Mouse (Mus musculus): ENCODE measurements around the gene Hells.

Gene Hells

DNA sequence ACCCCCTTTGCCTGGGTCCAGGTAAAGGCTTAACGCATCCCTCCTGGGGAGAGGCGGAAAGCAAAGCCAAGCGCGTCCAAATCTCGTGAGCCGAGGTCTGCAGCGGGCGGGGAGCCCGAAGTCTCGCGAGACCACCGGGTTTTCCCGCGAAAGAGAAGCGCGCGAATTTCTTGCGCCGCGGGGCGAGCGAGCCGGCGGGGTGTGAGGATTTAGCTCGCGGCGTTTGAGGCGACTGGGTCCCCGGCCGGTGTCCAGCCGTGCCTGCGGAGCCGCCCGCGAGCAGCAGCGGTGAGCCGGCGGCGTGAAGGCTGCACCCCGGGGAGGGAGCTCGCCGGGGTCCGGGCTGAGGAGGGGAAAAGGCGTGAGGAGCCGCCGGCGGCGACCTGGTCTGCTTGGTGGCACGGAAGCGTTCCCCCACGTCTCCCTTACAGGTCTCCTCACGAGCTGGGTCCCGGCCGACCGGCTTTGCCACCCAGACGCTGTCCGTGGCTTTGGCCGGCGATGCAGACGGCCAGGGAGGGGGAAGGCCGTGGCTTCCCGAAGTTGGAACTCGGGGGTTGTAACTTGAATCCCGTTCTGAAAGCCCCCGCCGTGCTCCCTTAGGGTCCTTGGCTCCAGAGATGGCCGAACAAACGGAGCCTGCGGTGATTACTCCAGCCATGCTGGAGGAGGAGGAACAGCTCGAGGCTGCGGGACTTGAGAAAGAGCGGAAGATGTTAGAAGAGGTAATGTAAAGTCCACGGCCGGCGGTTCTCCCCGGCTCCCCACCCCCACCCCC is at the start of gene Hells:
Hells (plus strand) TSS at position 128 of the 778 bp plus-strand sequence.
- peak; percentile 48 to 81 for DNase-seq (ENCODE audit: low spot score in 2 of 2)

DNA sequence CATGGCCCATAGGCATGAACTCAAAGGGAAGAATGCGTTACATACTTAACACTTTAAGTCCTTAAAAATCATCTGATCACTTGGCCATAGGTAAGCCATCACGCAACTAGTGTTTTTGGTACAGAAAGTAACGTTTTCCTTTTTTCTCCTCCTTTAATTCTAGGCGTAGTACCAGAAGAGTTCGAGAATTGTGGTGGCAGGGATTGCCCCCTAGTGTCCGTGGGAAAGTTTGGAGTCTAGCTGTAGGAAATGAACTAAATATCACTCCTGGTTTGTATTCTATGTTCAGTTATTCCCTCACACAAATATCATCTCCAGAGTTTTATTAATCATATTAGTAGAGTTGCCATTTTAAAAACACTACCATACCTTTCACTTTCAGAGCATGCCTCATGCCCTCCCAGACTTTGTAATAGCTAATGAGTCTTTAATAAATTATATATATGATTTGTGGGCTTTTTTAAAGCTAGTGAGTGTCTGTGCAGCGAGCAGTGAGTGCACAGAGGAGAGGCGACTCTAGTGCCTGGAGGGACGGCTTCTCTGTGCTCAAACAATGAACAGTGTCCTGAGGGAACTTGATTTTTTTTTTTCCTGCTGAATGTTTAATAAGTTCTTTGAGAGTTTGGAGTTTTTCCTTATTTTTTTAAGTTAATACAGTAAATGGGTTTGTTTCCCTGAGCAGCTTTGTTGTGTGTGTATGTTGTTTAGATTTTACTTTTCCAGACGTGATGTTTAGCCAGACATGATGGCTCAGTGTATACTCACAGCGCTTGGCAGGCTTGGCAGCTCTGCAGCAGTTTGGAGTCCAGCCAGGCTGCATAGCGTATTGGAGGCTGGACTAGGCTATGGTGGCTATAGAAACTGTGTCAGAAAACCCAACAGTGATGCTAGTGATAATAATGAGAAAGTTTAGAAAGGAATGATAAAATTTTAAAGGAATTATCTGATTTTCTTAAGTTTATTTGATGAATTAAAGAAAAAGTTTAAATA is 29.3 kb upstream of the Hells start:
- no peak for DNase-seq (ENCODE audit: low spot score in 2 of 2)

DNA sequence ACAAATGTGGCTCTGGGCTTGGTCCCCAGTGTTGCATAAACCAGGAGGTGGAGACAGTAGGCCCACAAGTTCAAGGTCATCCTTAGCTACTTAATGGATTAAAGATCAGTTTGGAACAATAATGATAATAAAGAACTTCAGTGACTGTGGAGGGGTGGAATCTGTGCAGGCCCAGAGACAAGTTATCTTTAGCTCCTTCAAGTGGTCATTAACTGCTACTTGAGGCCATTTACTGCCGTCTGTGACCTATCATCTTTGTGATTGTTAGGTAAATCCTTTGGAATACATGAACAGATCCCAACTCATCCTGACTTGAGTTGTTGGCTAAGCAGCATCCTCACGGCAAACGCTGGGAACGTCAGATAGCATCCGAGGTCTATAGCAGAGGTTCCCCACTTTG is 28.2 kb upstream of the Hells start:
- no peak for DNase-seq (ENCODE audit: low spot score in 2 of 2)

DNA sequence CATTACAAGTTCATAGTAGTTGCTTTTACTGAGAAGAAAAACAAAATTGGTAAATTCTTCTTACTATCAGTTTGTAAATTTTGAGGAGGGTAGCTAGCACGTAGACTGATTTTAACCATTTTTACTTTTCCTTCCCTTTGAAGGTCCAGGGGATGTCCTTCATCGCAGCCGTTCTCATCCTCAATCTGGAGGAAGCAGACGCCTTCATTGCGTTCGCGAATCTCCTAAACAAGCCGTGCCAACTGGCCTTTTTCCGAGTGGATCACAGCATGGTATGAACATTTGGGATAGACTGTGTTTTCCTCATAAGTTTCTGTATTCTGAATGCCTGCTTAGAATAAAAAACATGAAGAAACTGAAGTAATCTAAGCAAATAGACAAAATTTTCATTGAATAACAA is 16.9 kb upstream of the Hells start:
- no peak for DNase-seq (ENCODE audit: low spot score in 2 of 2)

DNA sequence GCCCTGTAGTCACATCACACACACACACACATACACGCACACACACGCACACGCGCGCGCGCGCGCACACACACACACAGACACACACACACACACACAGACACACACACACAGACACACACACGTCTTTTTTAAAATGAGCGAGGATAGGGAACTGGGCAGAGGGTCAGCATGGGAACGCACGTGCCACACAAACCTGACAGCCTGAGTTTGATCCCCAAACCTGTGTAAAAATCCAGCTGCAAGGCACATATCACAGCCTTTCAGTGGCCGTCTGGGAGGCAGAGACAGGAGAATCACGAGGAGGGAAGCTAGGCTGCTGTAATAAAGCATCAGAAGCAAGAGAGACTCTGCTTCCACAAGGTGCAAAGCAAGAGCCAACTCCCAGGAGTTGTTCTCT is 15.8 kb upstream of the Hells start:
- no peak for DNase-seq (ENCODE audit: low spot score in 2 of 2)

DNA sequence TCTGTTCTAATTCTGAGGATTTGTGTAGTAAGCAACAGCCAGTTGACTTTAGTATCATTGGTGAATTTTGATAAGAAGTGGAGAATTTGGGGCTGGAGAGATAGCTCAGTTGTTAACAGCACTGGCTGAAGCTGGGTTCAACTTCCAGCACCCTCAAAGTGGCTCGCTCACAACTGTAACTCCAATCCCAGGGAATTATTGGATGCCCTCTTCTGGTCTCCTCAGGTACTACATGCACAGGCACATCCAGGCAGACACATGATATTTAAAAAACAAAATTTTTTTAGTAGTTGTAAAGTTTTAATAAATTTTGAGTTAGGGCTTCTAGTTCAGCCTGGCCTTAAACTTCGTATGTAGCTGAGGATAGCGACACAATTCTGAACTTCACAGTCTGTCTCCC is 15.0 kb upstream of the Hells start:
- peak in 1 of 2 experiments; percentile 32 for DNase-seq (ENCODE audit: low spot score in 2 of 2)

DNA sequence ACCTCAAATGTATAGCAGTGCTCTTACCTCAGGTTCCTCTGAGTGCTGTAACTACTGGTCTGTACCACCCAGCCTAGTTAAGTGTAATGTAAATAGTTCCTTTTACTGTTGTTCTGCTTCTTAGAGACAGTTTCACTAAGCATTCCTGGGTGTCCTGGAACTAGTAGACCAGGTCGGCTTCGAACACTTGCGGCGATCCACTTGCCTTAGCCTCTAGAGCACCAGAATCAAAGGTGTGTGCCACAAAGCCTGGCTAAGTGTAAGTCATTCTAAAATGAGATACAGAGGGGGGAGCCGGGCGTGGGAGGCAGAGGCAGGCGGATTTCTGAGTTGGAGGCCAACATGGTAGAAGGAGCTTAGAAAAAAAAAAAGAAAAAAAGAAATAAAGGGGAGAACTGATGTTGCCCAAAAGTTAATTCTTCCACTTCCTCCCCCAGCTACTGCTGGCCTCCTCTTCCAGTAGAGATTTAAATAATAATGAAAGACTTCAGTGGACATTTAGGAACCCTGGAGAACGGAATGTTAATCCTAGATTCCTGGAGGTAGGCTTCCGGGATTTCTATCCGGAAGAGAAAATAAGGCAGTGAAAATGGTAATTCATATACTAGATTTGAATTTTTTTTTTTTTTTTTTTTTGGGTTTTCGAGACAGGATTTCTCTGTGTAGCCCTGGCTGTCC is 2.1 kb upstream of the Hells start:
- no peak for DNase-seq (ENCODE audit: low spot score in 2 of 2)

DNA sequence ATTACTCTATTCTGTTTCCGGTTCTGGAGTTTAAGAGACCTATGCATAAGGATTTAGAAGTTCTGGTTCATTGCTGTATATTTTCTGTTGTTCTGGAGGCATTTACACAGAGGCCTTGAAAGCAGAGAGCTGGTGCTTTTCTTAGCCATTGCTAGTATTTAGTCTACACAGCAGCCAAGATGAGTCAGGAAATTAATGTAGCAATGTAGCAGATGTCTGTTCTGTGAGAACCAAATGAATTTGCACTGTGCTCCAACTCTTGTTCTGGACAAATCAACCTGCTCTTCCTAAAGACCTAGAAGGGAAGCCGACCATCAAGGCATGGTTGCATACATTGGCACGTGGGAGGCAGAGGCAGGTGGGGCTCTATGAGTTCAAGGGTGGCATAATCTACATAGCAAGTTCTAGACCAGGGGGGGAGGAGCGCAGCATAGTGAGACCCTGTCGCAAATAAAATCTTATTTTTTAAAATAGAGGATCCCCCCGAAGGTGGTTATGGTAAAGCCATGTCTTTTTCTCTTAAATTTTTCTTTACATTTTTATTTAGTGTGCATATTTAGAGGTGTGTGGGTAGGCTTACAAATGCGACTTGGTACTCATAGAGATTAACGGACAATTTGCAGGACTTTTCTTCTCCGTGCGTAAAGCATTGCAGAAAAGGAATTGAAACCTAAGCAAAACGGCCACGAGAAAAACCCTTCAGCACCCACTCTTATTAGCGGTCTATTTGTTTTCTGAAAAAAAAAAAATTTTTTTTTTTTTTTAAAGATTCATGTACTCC is 1.1 kb upstream of the Hells start:
- no peak for DNase-seq (ENCODE audit: low spot score in 2 of 2)

DNA sequence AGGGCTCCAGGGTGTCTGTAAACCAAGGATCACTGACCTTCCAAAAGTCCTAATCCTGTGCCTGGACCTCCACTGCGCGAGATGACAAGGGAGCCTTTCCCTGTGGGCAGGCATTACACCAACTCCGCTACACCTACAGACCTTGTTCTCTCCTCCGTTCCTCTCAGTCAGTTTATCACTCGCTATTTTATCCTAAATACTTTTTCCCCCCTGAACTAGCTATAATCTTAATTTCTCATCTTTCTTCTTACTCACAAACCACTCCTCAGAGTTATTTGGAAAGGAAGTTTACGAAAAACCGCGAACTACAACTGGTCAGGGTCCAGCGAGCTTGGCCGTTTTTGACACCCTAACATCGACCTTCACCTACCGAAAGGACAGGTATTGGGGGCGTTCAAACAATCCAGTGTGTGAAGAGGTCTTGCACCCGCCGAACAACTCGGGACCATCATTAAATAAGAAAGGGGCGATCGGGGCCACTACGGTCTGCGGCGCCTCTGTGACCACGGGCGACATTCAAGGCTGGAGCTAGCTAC is 395 bp upstream of the Hells start:
- no peak for DNase-seq (ENCODE audit: low spot score in 2 of 2)

DNA sequence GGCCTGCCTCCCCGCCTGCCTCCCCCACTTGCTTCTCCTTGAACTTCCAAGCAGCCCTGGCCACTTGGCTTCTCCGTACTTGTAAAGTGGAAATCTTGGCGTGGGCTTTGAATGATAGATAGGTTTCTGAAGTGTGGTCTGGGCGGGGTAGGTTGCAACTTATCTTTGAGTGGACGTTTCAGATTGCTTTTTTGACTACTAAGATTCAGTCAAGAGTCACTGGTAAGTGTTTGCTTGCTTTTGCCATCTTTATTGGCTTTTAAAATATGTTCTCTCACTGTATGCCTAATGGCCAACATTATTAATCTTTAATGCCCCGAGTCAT is 813 bp downstream of the Hells start:
- no peak for DNase-seq (ENCODE audit: low spot score in 2 of 2)

DNA sequence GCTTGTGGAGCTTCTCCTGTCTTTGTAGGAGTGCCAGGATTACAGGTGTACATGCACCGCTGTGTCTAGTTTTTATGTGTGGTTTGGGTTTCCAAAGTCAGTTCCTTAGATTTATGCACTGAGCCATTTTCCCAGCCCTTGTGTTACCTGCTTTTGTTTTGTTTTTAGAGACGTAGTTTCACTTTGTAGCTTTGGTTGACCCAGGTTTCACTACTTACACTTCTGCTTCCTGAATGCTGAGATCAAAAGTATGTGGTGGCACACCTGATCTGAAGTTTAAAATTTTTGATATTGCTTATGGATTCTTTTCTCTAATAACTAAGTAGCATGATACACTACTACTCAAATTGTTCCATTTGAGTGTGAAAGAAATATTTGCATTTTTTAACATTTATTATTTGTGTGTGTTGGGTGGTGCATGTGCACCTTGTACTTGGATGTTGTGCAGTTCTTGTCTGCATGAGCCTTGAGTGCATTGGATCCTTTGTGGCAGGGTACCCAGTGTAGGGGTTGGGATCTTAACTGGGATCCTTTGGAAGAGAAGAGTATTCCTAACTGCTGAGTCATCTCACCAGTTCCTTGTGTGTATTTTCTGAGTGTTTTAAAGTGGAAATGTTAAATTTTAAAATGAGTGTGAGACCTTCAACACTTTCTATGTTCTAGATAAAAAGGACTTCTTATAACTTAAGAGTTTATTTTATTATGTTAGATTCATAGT is 14.0 kb downstream of the Hells start:
- DNase-seq (ENCODE audit: low spot score in 2 of 2): no peak

DNA sequence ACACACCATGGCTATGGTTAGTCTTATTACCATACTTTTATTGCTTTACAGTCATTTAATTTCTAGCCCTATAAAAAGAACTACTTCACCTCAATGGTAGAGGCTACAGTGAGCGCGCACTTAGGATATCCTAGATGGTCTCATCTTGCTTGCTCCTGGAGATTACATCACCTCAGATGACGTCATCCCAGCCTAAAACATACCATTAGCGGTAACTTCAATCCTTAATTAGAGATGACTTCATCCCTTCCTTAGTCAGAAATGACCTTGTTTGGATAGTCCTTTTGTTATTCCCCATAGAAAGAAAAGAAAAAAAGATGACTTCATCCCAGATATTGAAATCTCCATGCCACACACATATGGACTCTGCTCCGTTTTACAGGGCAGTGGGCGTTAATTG is 40.0 kb downstream of the Hells start:
- DNase-seq (ENCODE audit: low spot score in 2 of 2): no peak

DNA sequence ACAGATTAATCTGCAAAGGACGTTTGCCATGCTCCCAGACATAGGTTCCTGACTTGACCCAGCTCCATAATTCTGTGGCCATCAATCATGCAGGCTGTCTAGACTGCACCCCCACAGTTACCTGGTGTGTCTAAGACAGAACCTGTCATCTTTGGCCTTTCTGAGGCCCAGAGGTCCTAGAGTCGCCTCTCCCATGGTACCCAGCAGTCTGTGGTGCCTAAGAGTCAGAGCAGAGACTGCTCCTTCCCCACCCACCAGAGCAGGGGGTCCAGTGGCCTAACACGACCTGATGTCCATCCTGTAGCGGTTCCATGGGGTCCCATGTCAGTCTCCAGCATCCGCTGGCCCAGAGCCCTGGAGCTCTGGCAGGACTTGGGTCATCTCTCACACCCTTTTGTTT is 41.9 kb downstream of the Hells start:
- DNase-seq (ENCODE audit: low spot score in 2 of 2): no peak

DNA sequence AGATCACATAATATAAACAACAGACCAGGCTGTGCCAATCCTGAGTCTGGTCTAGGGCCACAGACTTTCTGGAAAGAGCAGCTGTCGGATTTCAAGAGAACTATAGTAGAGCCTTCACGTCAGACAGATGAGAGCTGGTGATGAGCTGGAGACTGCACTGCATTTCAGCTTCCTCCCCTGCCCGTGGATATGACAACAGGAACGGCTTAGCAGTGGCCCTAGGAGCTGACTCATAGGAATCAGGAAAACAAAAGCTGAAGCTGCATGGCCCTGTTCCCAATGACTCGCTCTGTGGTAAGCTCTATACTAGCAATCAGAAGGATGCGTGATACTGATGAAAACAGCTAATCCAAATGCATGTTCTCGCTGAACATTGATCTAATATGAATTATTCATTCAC is 43.0 kb downstream of the Hells start:
- DNase-seq (ENCODE audit: low spot score in 2 of 2): no peak

DNA sequence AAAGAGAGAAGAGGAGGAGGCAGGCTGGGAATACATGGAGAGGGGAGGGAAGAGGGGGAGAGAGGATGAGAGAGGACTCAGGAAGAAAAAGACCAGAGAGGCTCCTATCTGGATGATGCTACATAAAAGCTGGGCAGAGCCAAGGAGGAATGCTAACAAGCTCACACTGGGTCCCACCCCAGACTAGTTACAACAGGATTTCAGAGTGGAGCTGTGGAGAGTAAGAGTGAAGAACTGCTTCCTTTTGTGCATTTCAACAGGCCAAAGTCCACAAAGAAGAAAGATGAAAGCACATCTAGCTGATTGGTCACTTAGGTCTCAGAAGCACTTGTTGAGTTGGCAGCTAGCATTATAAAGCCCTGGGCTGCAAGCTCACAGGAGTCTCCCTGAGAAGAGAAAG is 45.6 kb downstream of the Hells start:
- DNase-seq (ENCODE audit: low spot score in 2 of 2): no peak

DNA sequence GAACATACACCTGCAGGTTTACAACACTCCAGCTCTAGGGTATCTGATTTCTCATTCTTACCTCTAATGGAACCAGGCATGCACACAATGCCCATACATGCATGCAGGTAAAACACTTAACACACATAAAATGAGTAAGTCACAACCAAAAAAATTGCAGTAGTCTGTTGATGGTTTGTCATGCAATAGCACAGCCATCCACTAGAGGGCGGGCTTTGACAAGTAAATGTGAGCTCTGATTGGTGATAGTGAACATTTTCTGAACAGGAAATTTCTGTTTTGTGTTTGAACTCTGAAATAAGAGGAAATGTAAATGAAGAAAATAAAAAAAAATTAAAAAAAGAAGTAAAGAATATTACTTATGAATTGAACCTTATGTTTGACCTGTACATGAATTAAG is 51.3 kb downstream of the Hells start:
- peak; percentile 27 to 63 for DNase-seq (ENCODE audit: low spot score in 2 of 2)

DNA sequence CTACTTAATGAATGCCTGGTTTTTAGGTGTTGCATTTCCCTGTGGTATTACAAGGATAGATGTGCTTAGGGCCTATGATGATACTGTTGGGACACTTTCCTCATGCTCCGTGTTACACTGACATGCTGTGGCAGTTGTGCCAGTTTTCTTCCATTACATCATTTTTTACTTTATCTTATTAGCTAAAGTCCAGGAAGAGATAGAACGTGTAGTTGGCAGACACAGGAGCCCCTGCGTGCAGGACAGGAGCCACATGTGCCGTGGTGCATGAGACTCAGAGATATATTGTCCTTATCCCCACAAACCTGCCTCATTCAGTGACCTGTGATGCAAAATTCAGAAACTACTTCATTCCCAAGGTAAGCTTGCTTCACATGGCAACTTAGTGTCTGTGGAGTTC is 67.5 kb downstream of the Hells start:
- no peak for DNase-seq (ENCODE audit: low spot score in 2 of 2)

DNA sequence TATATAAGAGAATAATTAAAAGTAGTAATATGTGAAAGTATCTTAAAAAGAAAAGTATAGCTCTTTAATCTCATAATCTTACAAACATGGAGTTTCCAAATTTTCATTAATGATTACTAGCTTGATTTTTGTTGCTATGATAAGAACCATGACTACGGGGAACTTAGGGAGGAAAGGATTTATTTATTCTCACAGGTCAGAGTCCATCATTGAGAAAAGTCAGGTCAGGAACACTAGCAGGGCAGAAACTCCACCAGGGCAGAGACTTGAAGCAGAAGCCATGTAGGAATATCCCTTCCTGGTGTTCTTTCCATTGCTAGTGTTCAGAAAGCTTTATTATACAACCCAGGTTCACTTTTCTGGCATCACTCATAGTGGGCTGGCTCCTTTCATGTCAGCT is 68.0 kb downstream of the Hells start:
- DNase-seq (ENCODE audit: low spot score in 2 of 2): no peak

DNA sequence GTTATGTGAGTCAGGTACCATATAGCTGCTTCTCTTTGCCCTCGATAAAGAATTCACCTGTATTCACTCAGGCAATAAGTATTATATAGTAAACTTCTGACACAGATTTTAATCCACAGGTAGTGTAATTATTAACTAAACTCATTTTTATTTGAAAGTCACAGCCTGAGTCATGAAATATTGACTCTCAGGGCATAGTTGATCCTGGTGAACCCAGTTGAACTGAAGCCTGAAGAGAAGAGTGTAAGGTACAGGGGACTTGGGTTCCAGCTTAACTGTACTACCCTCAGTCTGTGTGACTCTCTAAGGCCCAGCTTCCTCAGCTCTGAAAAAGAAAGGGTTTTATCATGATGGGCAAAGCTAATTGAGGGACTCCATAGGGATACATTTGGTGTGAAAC is 74.4 kb downstream of the Hells start:
- no peak for DNase-seq (ENCODE audit: low spot score in 2 of 2)

DNA sequence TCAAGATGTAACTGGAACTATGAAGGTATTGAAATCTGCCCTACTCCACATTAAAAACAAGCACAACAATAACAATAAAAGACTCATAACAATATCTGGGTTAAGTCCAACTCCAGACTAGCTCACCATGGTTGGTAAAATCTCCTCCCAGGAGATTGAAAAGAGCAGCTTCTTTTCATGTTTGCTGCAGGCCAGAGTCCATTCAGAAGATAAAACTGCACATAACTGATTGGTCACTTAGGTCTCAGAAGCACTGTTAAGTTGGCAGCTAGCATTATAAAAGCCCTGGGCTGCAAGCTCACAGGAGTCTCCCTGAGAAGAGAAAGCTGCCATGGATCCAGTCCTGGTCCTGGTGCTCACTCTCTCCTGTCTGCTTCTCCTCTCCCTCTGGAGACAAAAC is 76.0 kb downstream of the Hells start, which contains the start of gene Cyp2c55:
Cyp2c55 (plus strand) TSS at position 305 of the 400 bp plus-strand sequence.
- no peak for DNase-seq (ENCODE audit: low spot score in 2 of 2)

Measured in frontal cortex, postnatal 10 days (tissue).